Mouse (Mus musculus) gastrocnemius, adult 2 months (tissue): ENCODE measurements at regions not wholly inside any gene's neighbourhood (a gene's known extent, or its start where the extent isn't known, plus 50 kb on each side); places are given as distances from the start of the nearest gene placed in this dataset.

Experiments
- DNase-seq: peaks from one replicate; pipeline ENCODE4 v3.0.0; 2022
- H3K27ac ChIP-seq: fragments of 200-600 bp; 2 replicates; pipeline ENCODE4 v1.8.1; 2022; ENCODE audit warnings: mild to moderate bottlenecking
- H3K4me3 ChIP-seq: fragments of 200-600 bp; 2 replicates; pipeline ENCODE4 v1.8.1; 2022; ENCODE audit warnings: mild to moderate bottlenecking, moderate library complexity
- CTCF ChIP-seq: fragments of 200-600 bp; IDR thresholded peaks from 2 replicates; pipeline ENCODE4 v1.8.1; 2022; ENCODE audit warnings: antibody characterized with exemption, mild to moderate bottlenecking, moderate library complexity
- intact Hi-C: fragments of 180-260 bp; cut with DNase I; formaldehyde crosslinking; loops from one replicate; pipeline ENCODE4 v1.15.1; 2025

DNA sequence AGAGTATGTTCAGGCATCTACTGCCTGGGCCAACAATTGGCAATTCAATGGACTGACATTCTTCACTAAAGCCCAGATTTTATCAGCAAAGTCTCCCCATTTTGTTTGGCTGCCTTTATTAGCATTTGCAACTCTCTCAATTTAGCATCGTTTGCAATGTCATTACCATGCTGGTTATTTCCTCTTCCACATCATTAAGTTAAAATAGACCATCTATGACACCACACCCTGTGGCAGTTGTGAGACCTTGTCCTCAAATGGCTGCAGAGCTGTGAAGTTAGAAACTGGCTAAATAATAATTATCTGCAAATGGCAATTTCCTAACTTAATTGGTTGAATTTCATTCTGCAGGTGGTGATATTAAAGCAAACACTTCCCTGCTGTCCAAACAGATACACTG, 381.8 kb downstream of the H2al1n start:
- intact Hi-C loops = no loop called here
- no peak for DNase-seq
- no peak for TF ChIP-seq CTCF

DNA sequence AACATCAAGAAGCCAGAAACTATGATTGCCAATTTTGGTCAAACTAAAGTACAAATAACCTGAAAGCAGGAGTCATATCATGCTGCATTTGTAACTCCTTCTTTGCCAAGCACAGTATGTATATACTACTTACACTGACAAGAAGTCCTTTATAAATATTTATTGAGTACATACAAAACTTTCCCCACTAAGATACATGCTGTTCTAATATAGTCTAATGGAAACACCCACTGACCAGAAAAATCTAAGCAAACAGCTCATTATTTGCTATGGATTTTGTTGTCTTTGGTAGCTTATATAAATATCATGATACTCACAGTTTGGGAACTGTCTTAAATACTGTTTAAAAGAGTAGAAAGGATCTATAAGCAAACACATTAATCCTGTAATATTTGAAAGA, 385.9 kb downstream of the H2al1n start:
- no peak overlapping the region for H3K4me3 ChIP-seq
- H3K27ac ChIP-seq = no peak overlapping the region
- intact Hi-C loops = no loop called here
- no peak for TF ChIP-seq CTCF
- DNase-seq = no peak

More for the DNA sequence above, 381.8 kb downstream of the H2al1n start:
- H3K27ac ChIP-seq = no peak overlapping the region
- no peak overlapping the region for H3K4me3 ChIP-seq

DNA sequence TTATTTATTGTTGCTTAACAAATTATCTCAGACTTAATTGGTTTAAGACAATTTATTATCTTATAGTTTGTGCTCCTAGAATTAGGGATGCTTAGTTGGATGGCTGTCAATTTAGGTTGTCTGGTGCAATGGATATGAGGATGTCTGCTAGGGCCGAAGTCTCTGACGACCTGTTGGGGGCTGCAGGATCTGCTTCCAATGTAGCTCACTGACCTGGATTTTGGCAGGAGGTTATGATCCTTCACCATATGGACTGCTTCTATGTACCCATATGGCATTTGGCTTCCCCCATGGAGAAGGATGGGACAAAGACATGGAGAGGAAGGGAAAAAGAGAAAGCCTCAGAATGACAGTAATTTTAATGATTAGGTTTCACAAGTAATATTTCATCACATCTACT, 391.0 kb downstream of the H2al1n start:
- DNase-seq = no peak
- no peak for TF ChIP-seq CTCF
- H3K27ac ChIP-seq = no peak overlapping the region
- H3K4me3 ChIP-seq = no peak overlapping the region
- intact Hi-C loops = no loop called here

DNA sequence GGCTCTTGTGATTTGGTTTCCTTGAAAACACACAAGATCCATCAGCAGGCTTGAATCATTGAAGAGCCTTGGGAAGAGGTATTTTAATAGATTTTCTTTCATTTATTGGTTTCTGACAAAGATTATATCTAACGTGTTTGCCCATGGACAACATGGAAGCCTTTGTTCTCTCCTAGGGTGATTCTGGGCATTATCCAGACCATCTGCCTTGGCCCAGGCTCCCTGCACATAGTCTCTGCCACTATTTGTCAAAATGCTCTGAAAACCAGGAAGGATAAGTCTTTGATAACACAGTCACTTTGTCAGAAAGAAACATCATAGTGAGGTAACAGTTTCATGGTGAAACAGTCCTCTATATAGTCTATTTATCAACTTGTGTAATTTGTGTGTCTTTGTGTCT, 398.2 kb downstream of the H2al1n start:
- no peak overlapping the region for H3K4me3 ChIP-seq
- DNase-seq = no peak
- intact Hi-C loops = no loop called here
- H3K27ac ChIP-seq = no peak overlapping the region
- TF ChIP-seq CTCF = no peak

DNA sequence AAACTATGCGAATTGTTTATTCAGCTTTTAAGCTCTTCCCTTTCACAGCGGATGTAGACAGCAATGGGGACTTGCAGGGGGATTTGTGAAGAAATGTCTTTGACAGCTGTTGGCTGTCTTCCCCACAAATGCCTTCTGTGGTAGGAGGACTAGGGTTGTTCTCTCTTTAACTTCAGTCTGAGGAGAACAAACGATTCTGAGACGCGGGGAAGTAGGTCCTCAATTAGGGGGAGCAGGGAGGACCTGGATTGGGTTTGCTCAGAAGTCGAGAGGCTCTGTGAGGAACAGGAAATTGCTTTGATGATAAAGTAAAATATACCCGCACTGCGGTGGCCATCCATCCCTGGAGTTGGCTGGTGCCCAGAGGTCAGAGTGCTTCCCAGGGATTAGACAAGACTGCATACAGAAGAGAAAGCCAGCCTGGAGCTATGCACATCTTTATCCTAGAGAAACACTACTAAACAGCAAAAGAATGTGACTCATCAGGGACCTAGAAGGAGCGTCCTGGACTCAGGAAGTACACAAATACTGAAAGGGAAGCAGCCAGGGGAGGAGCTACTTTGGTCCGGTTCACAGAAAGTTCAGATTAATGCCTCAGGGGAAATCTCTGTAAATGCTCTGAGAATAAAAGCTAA, 417.4 kb downstream of the H2al1n start:
- peak overlapping the region; percentile 15 for H3K4me3 ChIP-seq
- no peak for TF ChIP-seq CTCF
- peak; percentile 17 for DNase-seq
- peak overlapping the region; percentile 53 for H3K27ac ChIP-seq
- intact Hi-C loops = no loop called here

GRCm38 (mm10) chrX:14639378-14639777, 428.4 kb downstream of the H2al1n start:
- no peak overlapping the region for H3K27ac ChIP-seq
- no peak for DNase-seq
- intact Hi-C loops = no loop called here
- no peak overlapping the region for H3K4me3 ChIP-seq
- no peak for TF ChIP-seq CTCF

DNA sequence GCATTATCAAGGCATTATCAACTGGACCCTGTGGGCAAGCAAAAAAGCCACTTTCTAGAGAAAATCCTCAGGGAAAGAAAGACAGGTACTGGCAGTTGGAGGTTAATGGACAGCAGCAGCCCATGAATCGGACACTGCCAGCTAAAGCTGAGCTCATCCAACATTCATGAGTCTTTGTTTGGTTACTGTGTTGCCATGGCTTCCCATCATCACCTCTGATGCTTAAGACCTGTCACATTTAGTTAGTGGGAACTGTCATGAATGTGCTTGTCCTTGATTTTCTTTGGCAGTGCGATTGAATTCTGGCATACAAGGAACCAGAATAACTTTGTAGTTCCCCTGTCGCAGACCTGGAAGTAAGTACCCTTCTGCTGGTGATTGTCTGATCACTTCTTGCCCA, 453.9 kb downstream of the H2al1n start:
- Histone ChIP-seq H3K4me3 (no peak overlapping the region), H3K27ac (no peak overlapping the region)
- TF ChIP-seq CTCF = no peak
- intact Hi-C loops = no loop called here
- DNase-seq = no peak

DNA sequence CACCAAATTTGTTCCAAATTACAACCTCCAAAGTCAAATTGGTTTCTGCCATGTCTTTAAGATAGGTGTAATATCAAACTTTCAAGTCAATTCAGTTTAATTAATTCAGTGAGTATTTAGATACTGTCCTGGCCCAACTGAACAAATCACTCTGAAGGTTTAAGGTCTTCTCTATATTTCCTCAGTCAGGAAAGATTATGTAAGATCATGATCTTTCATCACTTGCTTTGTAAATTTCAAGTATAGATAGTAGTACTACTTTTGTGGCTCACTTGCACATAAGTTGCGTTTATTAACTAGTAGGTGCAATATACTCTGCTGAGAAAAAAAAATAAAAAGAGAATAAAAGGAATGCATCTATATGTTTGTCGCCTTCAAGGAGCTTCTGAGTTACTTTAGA, 485.4 kb downstream of the H2al1n start:
- Histone ChIP-seq H3K4me3 (no peak overlapping the region), H3K27ac (no peak overlapping the region)
- no peak for DNase-seq
- no peak for TF ChIP-seq CTCF
- intact Hi-C loops = no loop called here

DNA sequence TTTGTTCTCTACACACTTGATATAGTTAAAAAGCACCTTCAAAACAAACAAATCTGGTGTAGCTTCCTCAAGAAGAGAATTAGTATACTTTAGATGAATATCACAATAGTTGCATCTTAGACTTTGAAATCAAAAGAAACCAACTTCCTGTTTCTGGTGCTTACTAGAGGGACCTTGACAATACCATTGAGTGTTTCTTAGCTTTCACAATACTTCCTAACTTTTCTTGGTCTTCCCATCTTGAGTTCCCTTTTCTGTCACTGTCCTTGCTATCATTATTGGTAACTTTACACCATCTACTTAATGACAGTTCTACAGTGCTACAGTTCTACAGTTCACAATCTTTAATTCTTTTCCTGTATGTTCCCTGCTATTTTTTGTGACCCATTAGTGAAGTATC, 528.1 kb downstream of the H2al1n start:
- H3K27ac ChIP-seq = no peak overlapping the region
- no peak overlapping the region for H3K4me3 ChIP-seq
- DNase-seq = no peak
- intact Hi-C loops = no loop called here
- no peak for TF ChIP-seq CTCF
